Mouse (Mus musculus) 3T3-L1 (cell line): ENCODE results near the gene Prpf31.

ENCODE experiments used
- DNase-seq: peaks from one replicate; pipeline ENCODE4 v3.0.0-alpha.2; 2015; ENCODE audit warnings: low read depth, low spot score

Prpf31 gene

GRCm38 (mm10) chr7:3617242-3617995 lies 12.4 kb upstream of the Prpf31 start, which contains the start of gene Ndufa3:
Gene Ndufa3 (plus strand): TSS chr7:3617373.
- DNase-seq: peak; percentile 92

- DNase-seq: no peak
These were observed 755 bp upstream of the Prpf31 start for GRCm38 (mm10) chr7:3629030-3629429.

GRCm38 (mm10) chr7:3630478-3630815 lies 662 bp downstream of the Prpf31 start:
- DNase-seq: no peak

GRCm38 (mm10) chr7:3643412-3643811 lies 13.6 kb downstream of the Prpf31 start:
- DNase-seq: no peak

- DNase-seq: no peak
These were observed 14.1 kb downstream of the Prpf31 start for GRCm38 (mm10) chr7:3643843-3644242.

- no peak for DNase-seq
These were observed 14.5 kb downstream of the Prpf31 start for GRCm38 (mm10) chr7:3644348-3644671.

- DNase-seq: peak; percentile 99
These were observed 15.1 kb downstream of the Prpf31 start, which contains the start of gene Cnot3 for GRCm38 (mm10) chr7:3644672-3645487. Gene Cnot3 (plus strand): TSS chr7:3645268.

- DNase-seq: no peak
These were observed 15.8 kb downstream of the Prpf31 start for GRCm38 (mm10) chr7:3645488-3646025.

- DNase-seq: peak; percentile 20
These were observed 16.4 kb downstream of the Prpf31 start for GRCm38 (mm10) chr7:3646188-3646587.

- DNase-seq: no peak
These were observed 16.9 kb downstream of the Prpf31 start for GRCm38 (mm10) chr7:3646641-3647040.

GRCm38 (mm10) chr7:3656966-3657365 lies 27.2 kb downstream of the Prpf31 start:
- no peak for DNase-seq

GRCm38 (mm10) chr7:3658578-3658977 lies 28.8 kb downstream of the Prpf31 start:
- no peak for DNase-seq

GRCm38 (mm10) chr7:3664524-3665214 lies 34.9 kb downstream of the Prpf31 start:
- peak; percentile 38 for DNase-seq

- peak; percentile 99 for DNase-seq
These were observed 35.7 kb downstream of the Prpf31 start, which contains the start of gene Leng1 for GRCm38 (mm10) chr7:3665215-3666114. Gene Leng1 (minus strand): TSS chr7:3665840.

- peak; percentile 55 for DNase-seq
These were observed 37.2 kb downstream of the Prpf31 start for GRCm38 (mm10) chr7:3666921-3667391.

- DNase-seq: peak; percentile 83
These were observed 44.9 kb downstream of the Prpf31 start for GRCm38 (mm10) chr7:3674507-3675227.

- DNase-seq: no peak
These were observed 45.4 kb downstream of the Prpf31 start for GRCm38 (mm10) chr7:3675228-3675548.

GRCm38 (mm10) chr7:3676371-3676770 lies 46.6 kb downstream of the Prpf31 start:
- DNase-seq: no peak

- DNase-seq: no peak
These were observed 47.6 kb downstream of the Prpf31 start, which contains the start of gene Tmc4 for GRCm38 (mm10) chr7:3677342-3677741. Gene Tmc4 (minus strand): TSS chr7:3677553.

GRCm38 (mm10) chr7:3683908-3684550 lies 54.2 kb downstream of the Prpf31 start:
- DNase-seq: no peak
